Mouse (Mus musculus) hindbrain, embryonic 16.5 days (tissue): ENCODE measurements around the gene Nkain2. TPM values are rescaled to one million over a fixed set of nuclear protein-coding genes. Genes with fewer than 3 reads are reported as not detected.

ENCODE experiments used
- ATAC-seq: fragments of 200-750 bp; cut with Nextera tagmentation; 2 replicates; pipeline ENCODE4 v1.8.0; 2017; ENCODE audit warnings: moderate TSS enrichment, moderate library complexity
- H3K27ac ChIP-seq: fragments of 300-500 bp; sonication (generic); 2 replicates; pipeline ENCODE4 v1.5.1; 2014; ENCODE audit warnings: low read depth, mild to moderate bottlenecking, control low read depth, low read length, moderate library complexity
- H3K27me3 ChIP-seq: fragments of 300-500 bp; sonication (generic); replicated peaks from 2 replicates; pipeline ENCODE4 v1.6.1; 2014; ENCODE audit warnings: low read length; ENCODE audit not compliant: control insufficient read depth, insufficient read depth
- H3K36me3 ChIP-seq: fragments of 300-500 bp; sonication (generic); 2 replicates; pipeline ENCODE4 v1.6.1; 2014; ENCODE audit warnings: mild to moderate bottlenecking, low read length, moderate library complexity, mixed read lengths; ENCODE audit not compliant: control insufficient read depth, insufficient read depth
- H3K4me1 ChIP-seq: fragments of 300-500 bp; sonication (generic); 2 replicates; pipeline ENCODE4 v1.6.1; 2014; ENCODE audit warnings: low read depth, low read length; ENCODE audit not compliant: control insufficient read depth, insufficient read depth
- H3K4me2 ChIP-seq: fragments of 300-500 bp; sonication (generic); 2 replicates; pipeline ENCODE4 v1.6.1; 2014; ENCODE audit warnings: mild to moderate bottlenecking, low read length, control low read depth, moderate library complexity
- H3K4me3 ChIP-seq: fragments of 300-500 bp; sonication (generic); 2 replicates; pipeline ENCODE4 v1.5.1; 2014; ENCODE audit warnings: mild to moderate bottlenecking, low read length, control low read depth, moderate library complexity
- H3K9ac ChIP-seq: fragments of 300-500 bp; sonication (generic); 2 replicates; pipeline ENCODE4 v1.6.1; 2014; ENCODE audit warnings: low read depth, mild to moderate bottlenecking, control low read depth, low read length, moderate library complexity
- H3K9me3 ChIP-seq: fragments of 300-500 bp; sonication (generic); 2 replicates; pipeline ENCODE4 v1.6.1; 2014; ENCODE audit warnings: mild to moderate bottlenecking, low read length, moderate library complexity; ENCODE audit not compliant: control insufficient read depth
- WGBS: fragments of 180-500 bp; shearing (Covaris S2); extraction: QIAGEN DNeasy Blood & Tissue Kit; methylation state at CpG from one replicate; pipeline ENCODE4 v1.1.7; 2014; 5-methylcytosine and 5-hydroxymethylcytosine counted together
- polyA plus RNA-seq: library from polyadenylated mRNA; unstranded; fragments of >200 nt; fragmentation: Nextera tagmentation; extraction: Ambion mirVana; gene quantifications from 2 replicates; pipeline ENCODE4 v1.2.1, GENCODE M21; 2015

The Nkain2 gene
- polyA plus RNA-seq, 1 experiment from 2014 or later = 10.9 TPM

DNA sequence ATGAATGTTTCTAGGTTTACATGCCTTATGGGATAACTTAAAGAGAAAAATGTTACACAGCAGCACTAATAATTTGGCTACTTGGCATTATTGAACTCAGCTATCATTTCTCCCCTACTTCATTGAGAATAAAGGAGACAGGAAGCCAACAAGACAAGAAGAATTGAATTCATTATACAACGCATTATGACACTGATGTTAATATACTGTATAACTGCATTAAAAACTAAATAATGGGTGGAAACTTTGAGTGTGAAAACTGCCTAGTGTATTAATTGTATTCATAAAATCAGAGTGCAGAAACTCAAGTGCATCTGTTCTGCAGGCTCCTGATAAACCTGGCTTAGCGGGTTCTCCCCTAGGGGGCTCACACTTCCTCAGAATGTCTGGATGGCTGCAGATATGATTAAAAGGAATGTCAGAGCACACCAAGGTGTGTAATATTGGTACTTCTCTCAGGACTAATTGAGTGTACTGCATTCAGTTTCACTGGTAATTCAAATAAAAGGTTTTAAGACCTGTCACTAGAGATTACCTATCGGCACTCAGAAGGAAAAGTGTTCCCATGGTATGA is 589.2 kb downstream of the Nkain2 start:
- H3K27me3 ChIP-seq = no peaks in the 10 kb centered on the region
- H3K36me3 ChIP-seq = no peaks in the 10 kb centered on the region
- H3K9me3 ChIP-seq = no peaks in the 10 kb centered on the region
- 74% methylated on average over 3 of the region's 3 CpGs for WGBS
- no peak overlapping the region for H3K27ac ChIP-seq
- H3K9ac ChIP-seq = no peak overlapping the region
- no peaks in the 10 kb centered on the region for H3K4me1 ChIP-seq
- no peak overlapping the region for H3K4me2 ChIP-seq
- ATAC-seq = peak; percentile 58
- H3K4me3 ChIP-seq = no peak overlapping the region

- no peaks in the 10 kb centered on the region for H3K27me3 ChIP-seq
- 69% methylated on average over 2 of the region's 2 CpGs for WGBS
- H3K4me1 ChIP-seq = no peaks in the 10 kb centered on the region
- H3K4me3 ChIP-seq = no peak overlapping the region
- H3K4me2 ChIP-seq = no peak overlapping the region
- no peaks in the 10 kb centered on the region for H3K9me3 ChIP-seq
- no peaks in the 10 kb centered on the region for H3K36me3 ChIP-seq
- no peak for ATAC-seq
- no peak overlapping the region for H3K27ac ChIP-seq
- H3K9ac ChIP-seq = no peak overlapping the region
These were observed 599.8 kb downstream of the Nkain2 start for GRCm38 (mm10) chr10:32290487-32290886.

DNA sequence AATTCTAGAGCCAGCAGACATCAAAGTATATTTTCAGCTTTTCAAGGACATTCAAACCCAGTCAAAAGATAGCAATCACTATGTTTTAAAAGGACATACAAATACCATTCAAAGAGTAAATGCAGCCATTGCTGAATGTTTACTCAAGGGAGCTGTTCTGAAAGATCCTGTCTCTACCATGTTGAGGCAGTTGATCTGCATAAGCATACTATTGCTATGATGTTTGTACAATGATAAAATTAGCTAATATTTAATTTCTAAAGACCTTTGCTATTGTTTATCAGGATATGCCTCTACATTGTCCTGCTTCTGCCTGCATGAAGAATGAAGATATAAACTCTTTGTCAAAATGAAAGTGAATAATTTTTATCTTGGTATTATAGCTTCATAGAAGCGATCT is 606.6 kb downstream of the Nkain2 start:
- ATAC-seq = no peak
- no peaks in the 10 kb centered on the region for H3K9me3 ChIP-seq

DNA sequence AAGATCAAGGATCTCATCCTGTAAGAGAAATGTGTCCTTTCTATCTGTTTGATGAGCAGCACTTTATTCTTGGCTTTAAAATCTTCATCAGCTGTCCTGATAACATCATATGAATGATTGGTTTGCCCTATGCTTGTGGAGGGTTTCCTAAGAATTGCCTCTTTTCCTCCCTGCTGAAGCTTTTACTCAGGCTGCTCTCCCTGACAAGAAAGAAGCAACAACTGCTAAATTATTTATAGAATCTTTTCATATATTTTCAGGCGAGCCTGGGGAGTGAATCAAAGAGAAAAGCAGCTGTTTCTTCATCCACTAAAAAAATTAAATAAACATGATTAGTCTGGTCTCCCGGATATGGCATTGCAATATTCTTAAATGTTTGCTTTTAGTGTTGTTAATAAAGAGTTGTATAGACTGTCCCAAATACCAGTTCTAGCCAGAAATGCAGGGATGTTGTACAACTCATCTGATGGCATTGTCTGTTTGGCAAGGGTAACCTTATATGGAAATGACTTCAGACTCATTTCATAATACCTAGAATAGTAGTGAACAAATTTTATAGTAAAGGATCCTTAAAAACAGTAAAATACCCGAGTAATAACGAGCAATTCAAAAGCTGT is 646.9 kb downstream of the Nkain2 start:
- no peak for ATAC-seq
- Histone ChIP-seq H3K36me3 (no peaks in the 10 kb centered on the region), H3K9ac (no peak overlapping the region), H3K27ac (no peak overlapping the region), H3K4me1 (no peaks in the 10 kb centered on the region), H3K9me3 (no peaks in the 10 kb centered on the region), H3K27me3 (no peaks in the 10 kb centered on the region), H3K4me3 (no peak overlapping the region), H3K4me2 (no peak overlapping the region)
- WGBS = 70% methylated on average over 4 of the region's 4 CpGs

More for the DNA sequence above, 606.6 kb downstream of the Nkain2 start:
- Histone ChIP-seq H3K27ac (no peak overlapping the region), H3K9ac (no peak overlapping the region), H3K4me3 (no peak overlapping the region), H3K4me1 (no peaks in the 10 kb centered on the region), H3K4me2 (no peak overlapping the region), H3K36me3 (no peaks in the 10 kb centered on the region), H3K27me3 (no peaks in the 10 kb centered on the region)
- WGBS = 85% methylated on average over 1 of the region's 1 CpGs

DNA sequence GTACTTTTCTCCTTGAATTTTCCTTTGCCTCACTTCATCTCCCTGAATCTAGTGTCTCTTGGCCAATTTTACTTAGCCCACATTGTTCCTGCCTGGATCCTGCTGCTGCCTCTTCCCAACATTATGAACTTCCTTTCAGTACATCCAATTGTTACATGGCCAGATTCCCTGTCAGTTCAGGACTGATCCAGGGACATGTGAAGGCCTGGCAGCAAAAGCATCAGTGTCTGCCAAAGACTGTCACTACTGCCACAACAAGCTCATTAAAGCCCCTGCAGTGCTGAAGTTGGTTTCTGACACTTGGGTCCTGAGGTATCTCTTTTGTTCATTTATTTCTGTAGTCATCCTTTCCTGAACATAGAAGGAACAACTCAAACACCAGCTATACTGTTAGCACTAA is 649.1 kb downstream of the Nkain2 start:
- Histone ChIP-seq H3K27ac (no peak overlapping the region), H3K9ac (no peak overlapping the region), H3K4me3 (no peak overlapping the region), H3K4me1 (no peaks in the 10 kb centered on the region), H3K9me3 (no peaks in the 10 kb centered on the region), H3K4me2 (no peak overlapping the region), H3K36me3 (no peaks in the 10 kb centered on the region), H3K27me3 (no peaks in the 10 kb centered on the region)
- peak; percentile 79 for ATAC-seq

DNA sequence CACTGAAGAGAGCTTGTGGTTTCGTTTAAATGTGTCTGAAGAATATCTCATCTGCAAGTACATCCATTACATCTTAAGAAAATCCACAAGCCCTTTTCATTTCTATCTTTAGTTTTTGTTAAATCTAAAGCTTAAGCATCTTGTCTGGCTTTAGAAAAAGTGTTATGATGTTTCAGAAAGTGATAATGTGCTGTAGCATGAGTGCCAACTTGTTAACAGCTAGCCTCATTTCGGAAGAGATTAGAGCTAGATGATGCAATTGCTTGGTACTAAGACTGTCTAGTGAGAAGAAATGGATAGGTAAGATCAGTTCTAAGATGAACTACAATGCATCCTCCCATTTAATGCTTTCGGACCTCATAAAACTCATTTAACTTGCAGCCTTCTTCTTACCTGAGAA is 707.3 kb downstream of the Nkain2 start:
- H3K4me1 ChIP-seq = no peaks in the 10 kb centered on the region
- no peak for ATAC-seq
- no peaks in the 10 kb centered on the region for H3K27me3 ChIP-seq
- no peak overlapping the region for H3K4me3 ChIP-seq
- 92% methylated on average over 3 of the region's 3 CpGs for WGBS
- H3K4me2 ChIP-seq = no peak overlapping the region
- H3K9ac ChIP-seq = no peak overlapping the region
- H3K27ac ChIP-seq = no peak overlapping the region
- no peaks in the 10 kb centered on the region for H3K36me3 ChIP-seq
- H3K9me3 ChIP-seq = no peaks in the 10 kb centered on the region

GRCm38 (mm10) chr10:32091354-32091753 is 798.9 kb downstream of the Nkain2 start:
- no peak for ATAC-seq

GRCm38 (mm10) chr10:32060396-32060795 is 829.9 kb downstream of the Nkain2 start:
- no peak overlapping the region for H3K4me3 ChIP-seq
- 85% methylated on average over 6 of the region's 6 CpGs for WGBS
- H3K27me3 ChIP-seq = no peaks in the 10 kb centered on the region
- no peaks in the 10 kb centered on the region for H3K36me3 ChIP-seq
- H3K4me2 ChIP-seq = no peak overlapping the region
- ATAC-seq = no peak
- H3K9ac ChIP-seq = no peak overlapping the region
- no peaks in the 10 kb centered on the region for H3K4me1 ChIP-seq
- no peaks in the 10 kb centered on the region for H3K9me3 ChIP-seq
- H3K27ac ChIP-seq = no peak overlapping the region

More at GRCm38 (mm10) chr10:32091354-32091753, 798.9 kb downstream of the Nkain2 start:
- no peaks in the 10 kb centered on the region for H3K27me3 ChIP-seq
- H3K4me3 ChIP-seq = no peak overlapping the region
- 45% methylated on average over 1 of the region's 1 CpGs for WGBS
- no peaks in the 10 kb centered on the region for H3K9me3 ChIP-seq
- H3K27ac ChIP-seq = no peak overlapping the region
- H3K9ac ChIP-seq = no peak overlapping the region
- no peaks in the 10 kb centered on the region for H3K4me1 ChIP-seq
- H3K36me3 ChIP-seq = no peaks in the 10 kb centered on the region
- no peak overlapping the region for H3K4me2 ChIP-seq

- no peaks in the 10 kb centered on the region for H3K27me3 ChIP-seq
- H3K9ac ChIP-seq = no peak overlapping the region
- H3K4me1 ChIP-seq = no peaks in the 10 kb centered on the region
- no peak overlapping the region for H3K4me3 ChIP-seq
- no peak overlapping the region for H3K27ac ChIP-seq
- ATAC-seq = no peak
- H3K36me3 ChIP-seq = no peaks in the 10 kb centered on the region
- H3K9me3 ChIP-seq = no peaks in the 10 kb centered on the region
- H3K4me2 ChIP-seq = no peak overlapping the region
- 86% methylated on average over 2 of the region's 2 CpGs for WGBS
These were observed 832.0 kb downstream of the Nkain2 start for GRCm38 (mm10) chr10:32058251-32058650.
